Mouse (Mus musculus): ENCODE results near the gene F12.

DNA sequence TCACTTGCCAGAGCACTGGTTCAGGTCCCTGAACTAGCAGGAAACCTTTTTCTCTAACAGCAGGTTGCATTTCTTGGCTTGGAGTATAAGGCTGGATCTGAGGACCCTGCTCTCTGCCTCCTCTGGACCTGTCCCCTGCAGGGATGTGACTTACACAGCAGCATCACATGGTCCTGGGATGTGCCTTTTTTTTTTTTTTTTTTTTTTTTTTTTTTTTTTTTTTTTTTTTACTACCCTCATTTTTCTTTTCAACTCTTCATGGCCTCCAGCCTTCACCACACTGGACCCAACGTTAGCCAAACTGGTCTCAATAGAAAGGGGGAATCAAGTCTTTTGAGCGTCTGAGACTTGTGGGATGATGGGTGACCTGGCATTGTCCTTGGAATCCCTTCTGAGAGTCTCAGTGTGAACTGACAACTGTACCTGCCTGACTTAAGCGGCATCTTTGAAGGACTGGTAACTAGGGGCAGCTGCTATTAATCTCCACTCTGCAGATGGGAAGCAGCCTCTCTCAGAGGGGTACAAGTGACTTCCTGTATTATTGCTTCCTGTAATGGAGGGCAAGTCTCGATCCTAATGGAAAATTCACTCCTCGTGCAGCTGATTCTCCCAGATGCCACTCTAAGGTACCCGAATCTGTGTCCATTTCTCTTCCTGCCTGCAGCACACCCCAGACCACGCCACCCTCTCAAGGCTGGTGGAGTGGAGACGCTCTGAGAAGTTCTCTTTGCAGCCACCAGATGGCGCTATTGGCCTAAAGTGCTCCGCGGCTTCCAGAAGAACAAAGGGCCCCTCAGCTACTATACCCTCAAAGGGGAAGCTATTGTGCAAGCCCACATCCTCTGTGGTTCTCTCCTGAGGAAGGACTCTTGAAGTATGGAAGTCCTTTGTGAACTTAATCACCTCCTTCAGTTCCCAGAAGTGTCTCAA lies 21.5 kb downstream of the F12 start:
- TF ChIP-seq POLR2A (IDR thresholded peaks at IDR 0.05; ENCODE audit: low read depth, low read length) (no peak), CTCF (IDR thresholded peaks at IDR 0.05; ENCODE audit: extremely low read depth, insufficient read depth, insufficient read length, insufficient replicate concordance) (peak; percentile 95)

Data from spleen, adult 2 months (tissue).